19 mouse cellular contexts compared by ENCODE assay signal in the genomic region with DNA sequence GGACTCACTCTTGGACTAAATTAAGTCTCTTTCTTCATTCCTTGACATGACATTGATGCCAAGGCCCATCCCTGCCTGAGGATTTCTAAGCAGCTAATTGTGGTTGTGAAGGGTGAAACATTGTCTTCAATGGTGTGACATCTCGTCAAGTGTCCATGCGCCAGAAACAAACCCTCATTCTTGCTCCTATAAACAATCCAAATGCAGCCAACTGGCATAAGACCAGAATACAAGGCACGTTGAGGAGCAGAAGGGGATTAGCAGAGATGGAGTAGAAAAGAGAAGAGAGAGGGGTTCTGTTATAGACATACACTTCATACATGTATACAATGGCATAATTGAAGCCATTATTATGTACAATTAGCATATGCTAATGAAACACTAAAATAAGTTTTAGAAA. TPM values are rescaled to one million over a fixed set of nuclear protein-coding genes. Genes with fewer than 3 reads are reported as not detected.
DNase-seq lines count a peak whose midpoint lies in the region; ATAC-seq and TF ChIP-seq lines count a peak whose summit lies in the region.
"Had no signal": no experiment of that assay in that cellular context is flagged by ENCODE, and none has a peak within 500 bp of the region (broad histone marks: within the 10 kb centered on the region; RNA-seq: fewer than 3 reads in every experiment).

No protein-coding gene starts in this region.

- TF ChIP-seq CTCF in lung, embryonic 14.5 days (IDR thresholded peaks at IDR 0.05; ENCODE audit: low read depth), result no peak
- no peak for TF ChIP-seq CTCF in liver, postnatal 0 days (IDR thresholded peaks at IDR 0.05; ENCODE audit: low read depth)

- H3K4me1 ChIP-seq in lung, embryonic 14.5 days (ENCODE audit: insufficient read depth), result no peaks in the 10 kb centered on the region
- H3K4me1 ChIP-seq in forebrain, embryonic 14.5 days (ENCODE audit: control insufficient read depth, insufficient read depth, low read length), result no peaks in the 10 kb centered on the region; the same call in 1 of the 2 replicates
- no peaks in the 10 kb centered on the region for H3K4me1 ChIP-seq in hindbrain, embryonic 13.5 days (replicated peaks)
- no peaks in the 10 kb centered on the region for H3K4me1 ChIP-seq in midbrain, embryonic 14.5 days (ENCODE audit: control insufficient read depth, insufficient read depth, low read length)
- H3K4me1 ChIP-seq in liver, postnatal 0 days (ENCODE audit: insufficient read depth), result no peaks in the 10 kb centered on the region
- H3K4me1 ChIP-seq: heart, embryonic 13.5 days; limb, embryonic 13.5 days; liver, embryonic 13.5 days; neural tube, embryonic 12.5 days had no signal

- H3K9me3 ChIP-seq in lung, embryonic 14.5 days (ENCODE audit: low read depth, low read length), result no peaks in the 10 kb centered on the region
- H3K9me3 ChIP-seq in forebrain, embryonic 14.5 days (replicated peaks; ENCODE audit: control insufficient read depth, low read length), result no peaks in the 10 kb centered on the region
- no peaks in the 10 kb centered on the region for H3K9me3 ChIP-seq in hindbrain, embryonic 13.5 days
- H3K9me3 ChIP-seq in midbrain, embryonic 14.5 days (ENCODE audit: control insufficient read depth, low read length), result no peaks in the 10 kb centered on the region
- H3K9me3 ChIP-seq in liver, postnatal 0 days (ENCODE audit: low read length), result no peaks in the 10 kb centered on the region
- H3K9me3 ChIP-seq: heart, embryonic 13.5 days; limb, embryonic 13.5 days; liver, embryonic 13.5 days; neural tube, embryonic 12.5 days had no signal

- no peaks in the 10 kb centered on the region for H3K27me3 ChIP-seq in lung, embryonic 14.5 days (ENCODE audit: insufficient read depth, low read length)
- H3K27me3 ChIP-seq in forebrain, embryonic 14.5 days (replicated peaks; ENCODE audit: control insufficient read depth, insufficient read depth, low read length), result no peaks in the 10 kb centered on the region
- no peaks in the 10 kb centered on the region for H3K27me3 ChIP-seq in hindbrain, embryonic 13.5 days
- no peaks in the 10 kb centered on the region for H3K27me3 ChIP-seq in midbrain, embryonic 14.5 days (ENCODE audit: control insufficient read depth, insufficient read depth, low read length)
- H3K27me3 ChIP-seq in liver, postnatal 0 days (ENCODE audit: insufficient read depth, low read length), result no peaks in the 10 kb centered on the region
- H3K27me3 ChIP-seq: heart, embryonic 13.5 days; limb, embryonic 13.5 days; liver, embryonic 13.5 days; neural tube, embryonic 12.5 days had no signal

- ATAC-seq in lung, embryonic 14.5 days (ENCODE audit: insufficient read depth), result no peak
- peak; percentile 91 for ATAC-seq in forebrain, embryonic 14.5 days
- ATAC-seq in hindbrain, embryonic 13.5 days (ENCODE audit: low FRiP score), result peak; percentile 76
- ATAC-seq in midbrain, embryonic 14.5 days (ENCODE audit: low FRiP score, low TSS enrichment), result peak; percentile 57
- ATAC-seq in liver, postnatal 0 days, result no peak
- ATAC-seq: intestine, embryonic 16.5 days; lung, postnatal 0 days had no signal

- no peak overlapping the region for H3K4me2 ChIP-seq in lung, embryonic 14.5 days
- H3K4me2 ChIP-seq in forebrain, embryonic 14.5 days (ENCODE audit: low read length), result no peak overlapping the region
- H3K4me2 ChIP-seq in hindbrain, embryonic 13.5 days, result no peak overlapping the region
- H3K4me2 ChIP-seq in midbrain, embryonic 14.5 days (ENCODE audit: low read length), result no peak overlapping the region
- no peak overlapping the region for H3K4me2 ChIP-seq in liver, postnatal 0 days (ENCODE audit: low read depth, low read length)
- H3K4me2 ChIP-seq: heart, embryonic 13.5 days; limb, embryonic 13.5 days; liver, embryonic 13.5 days; neural tube, embryonic 12.5 days had no signal

- no peak for TF ChIP-seq EP300 in liver, postnatal 0 days (IDR thresholded peaks at IDR 0.05; ENCODE audit: low read depth)

- peak; percentile 7 for DNase-seq in lung, embryonic 14.5 days
- no peak for DNase-seq in lung, adult 18-20 months
- peak; percentile 79 for DNase-seq in forebrain, embryonic 14.5 days (ENCODE audit: low spot score)
- DNase-seq in midbrain, embryonic 14.5 days, result peak; percentile 34
- no peak for DNase-seq in liver, postnatal 0 days
- no peak for DNase-seq in ovary, postnatal 14 days (ENCODE audit: low spot score)
- no peak for DNase-seq in heart, postnatal 4 days
- DNase-seq: cerebellum, adult 9-11 months; heart, adult 11 months; liver, embryonic 13.5 days; right cerebral cortex, postnatal 25 days; thymus, adult 2 months had no signal

- whole genome bisulfite sequencing in lung, embryonic 14.5 days, result 72% methylated on average over 3 of the region's 3 CpGs
- 14% methylated on average over 3 of the region's 3 CpGs for WGBS in forebrain, embryonic 14.5 days
- WGBS in hindbrain, embryonic 13.5 days, result 20% methylated on average over 3 of the region's 3 CpGs
- WGBS in midbrain, embryonic 14.5 days, result 30% methylated on average over 3 of the region's 3 CpGs
- WGBS in liver, postnatal 0 days (ENCODE audit: insufficient replicate concordance), result 85% methylated on average over 3 of the region's 3 CpGs

- H3K36me3 ChIP-seq in lung, embryonic 14.5 days (ENCODE audit: insufficient read depth), result no peaks in the 10 kb centered on the region
- H3K36me3 ChIP-seq in forebrain, embryonic 14.5 days (ENCODE audit: control insufficient read depth, insufficient read depth, low read length), result no peaks in the 10 kb centered on the region
- no peaks in the 10 kb centered on the region for H3K36me3 ChIP-seq in hindbrain, embryonic 13.5 days
- no peaks in the 10 kb centered on the region for H3K36me3 ChIP-seq in midbrain, embryonic 14.5 days (ENCODE audit: control insufficient read depth, insufficient read depth, low read length)
- H3K36me3 ChIP-seq in liver, postnatal 0 days (replicated peaks; ENCODE audit: insufficient read depth, low read length), result no peaks in the 10 kb centered on the region
- H3K36me3 ChIP-seq: heart, embryonic 13.5 days; limb, embryonic 13.5 days; liver, embryonic 13.5 days; neural tube, embryonic 12.5 days had no signal

- no peak overlapping the region for H3K4me3 ChIP-seq in lung, embryonic 14.5 days (ENCODE audit: low read depth, low read length)
- no peak overlapping the region for H3K4me3 ChIP-seq in forebrain, embryonic 14.5 days (ENCODE audit: low read depth, low read length)
- no peak overlapping the region for H3K4me3 ChIP-seq in hindbrain, embryonic 13.5 days
- no peak overlapping the region for H3K4me3 ChIP-seq in midbrain, embryonic 14.5 days (replicated peaks; ENCODE audit: low read depth, low read length)
- no peak overlapping the region for H3K4me3 ChIP-seq in liver, postnatal 0 days (ENCODE audit: low read depth, low read length)
- H3K4me3 ChIP-seq: heart, embryonic 13.5 days; limb, embryonic 13.5 days; liver, embryonic 13.5 days; neural tube, embryonic 12.5 days had no signal

- no peak overlapping the region for H3K27ac ChIP-seq in lung, embryonic 14.5 days (ENCODE audit: low read depth)
- H3K27ac ChIP-seq in forebrain, embryonic 14.5 days (ENCODE audit: low read depth, low read length), result no peak overlapping the region
- H3K27ac ChIP-seq in hindbrain, embryonic 13.5 days, result no peak overlapping the region
- H3K27ac ChIP-seq in midbrain, embryonic 14.5 days (replicated peaks; ENCODE audit: low read depth, low read length), result no peak overlapping the region
- H3K27ac ChIP-seq in liver, postnatal 0 days (ENCODE audit: low read depth), result no peak overlapping the region
- H3K27ac ChIP-seq: heart, embryonic 13.5 days; kidney, postnatal 0 days; limb, embryonic 13.5 days; liver, embryonic 13.5 days; neural tube, embryonic 12.5 days had no signal

- H3K9ac ChIP-seq in lung, embryonic 14.5 days, result no peak overlapping the region
- H3K9ac ChIP-seq in forebrain, embryonic 14.5 days (ENCODE audit: low read length), result no peak overlapping the region
- H3K9ac ChIP-seq in hindbrain, embryonic 13.5 days, result no peak overlapping the region
- H3K9ac ChIP-seq in midbrain, embryonic 14.5 days (replicated peaks; ENCODE audit: low read length), result no peak overlapping the region
- no peak overlapping the region for H3K9ac ChIP-seq in liver, postnatal 0 days (replicated peaks)
- H3K9ac ChIP-seq: heart, embryonic 13.5 days; limb, embryonic 13.5 days; liver, embryonic 13.5 days; neural tube, embryonic 12.5 days had no signal

RNA-seq across cellular contexts. Expression of gene Msl3l2, which starts 51.5 kb away (rescaled TPM):
- polyA plus RNA-seq in lung, embryonic 14.5 days (2014; fragmentation: Nextera tagmentation; extraction: Ambion mirVana), result 4.8 and 5.3 TPM in 2 replicates
- 9.5 and 11.7 TPM in 2 replicates for polyA plus RNA-seq in forebrain, embryonic 14.5 days (2014; fragmentation: Nextera tagmentation; extraction: Ambion mirVana)
- polyA plus RNA-seq in hindbrain, embryonic 13.5 days (2015; fragmentation: Nextera tagmentation; extraction: Ambion mirVana), result 10.1 and 10.4 TPM in 2 replicates
- polyA plus RNA-seq in midbrain, embryonic 14.5 days (2014; fragmentation: Nextera tagmentation; extraction: Ambion mirVana), result 12.2 and 13.0 TPM in 2 replicates
- 0.80 and 0.96 TPM in 2 replicates for polyA plus RNA-seq in liver, postnatal 0 days (2015; fragmentation: Nextera tagmentation; extraction: Ambion mirVana)
- total RNA-seq in heart, postnatal 4 days (2021), result 1 to 10 TPM; 7.1 to 9.3 TPM

Comparison
In these comparisons a context has a peak if more than half of its experiments do, and no peak if none do; other contexts are left out.
1. DNase-seq: peak in lung, embryonic 14.5 days (single experiment), forebrain, embryonic 14.5 days (single experiment) and midbrain, embryonic 14.5 days (single experiment); none in lung, adult 18-20 months (0 of 2), liver, postnatal 0 days (single experiment), ovary, postnatal 14 days (single experiment) and heart, postnatal 4 days (single experiment).
2. ATAC-seq: peak in forebrain, embryonic 14.5 days (single experiment), hindbrain, embryonic 13.5 days (single experiment) and midbrain, embryonic 14.5 days (single experiment); none in lung, embryonic 14.5 days (single experiment) and liver, postnatal 0 days (single experiment).